Mouse (Mus musculus) intestine, postnatal 0 days (tissue): ENCODE data around the gene Gm42742. TPM values are rescaled to one million over a fixed set of nuclear protein-coding genes. Genes with fewer than 3 reads are reported as not detected.

Experiments
- ATAC-seq: fragments of 200-750 bp; cut with Nextera tagmentation; 2 replicates; pipeline ENCODE4 v1.8.0; 2017; ENCODE audit warnings: mild to moderate bottlenecking, moderate TSS enrichment, moderate library complexity
- H3K27ac ChIP-seq: fragments of 300-500 bp; sonication (generic); 2 replicates; pipeline ENCODE4 v1.5.1; 2014; ENCODE audit warnings: mild to moderate bottlenecking, low read depth, low read length, moderate library complexity
- H3K27me3 ChIP-seq: fragments of 300-500 bp; sonication (generic); replicated peaks from 2 replicates; pipeline ENCODE4 v1.6.1; 2014; ENCODE audit warnings: low read length, mixed read lengths; ENCODE audit not compliant: control insufficient read depth, insufficient read depth
- H3K36me3 ChIP-seq: fragments of 300-500 bp; sonication (generic); 2 replicates; pipeline ENCODE4 v1.6.1; 2014; ENCODE audit warnings: mild to moderate bottlenecking, moderate library complexity; ENCODE audit not compliant: control insufficient read depth, insufficient read depth
- H3K4me1 ChIP-seq: fragments of 300-500 bp; sonication (generic); replicated peaks from 2 replicates; pipeline ENCODE4 v1.6.1; 2014; ENCODE audit warnings: antibody characterized with exemption, low read length, mixed read lengths; ENCODE audit not compliant: control insufficient read depth, insufficient read depth
- H3K4me2 ChIP-seq: fragments of 300-500 bp; sonication (generic); replicated peaks from 2 replicates; pipeline ENCODE4 v1.6.1; 2014; ENCODE audit warnings: low read depth, mild to moderate bottlenecking, moderate library complexity
- H3K4me3 ChIP-seq: fragments of 300-500 bp; sonication (generic); 2 replicates; pipeline ENCODE4 v1.5.1; 2014; ENCODE audit warnings: low read depth, low read length
- H3K9ac ChIP-seq: fragments of 300-500 bp; sonication (generic); 2 replicates; pipeline ENCODE4 v1.6.1; 2014; ENCODE audit warnings: mild to moderate bottlenecking, low read depth, low read length
- H3K9me3 ChIP-seq: fragments of 300-500 bp; sonication (generic); 2 replicates; pipeline ENCODE4 v1.6.1; 2016; ENCODE audit warnings: mixed run types; ENCODE audit not compliant: control insufficient read depth
- CTCF ChIP-seq: sonication (generic); IDR thresholded peaks from 2 replicates; pipeline ENCODE4 v1.5.1; 2016; ENCODE audit warnings: low read depth, mild to moderate bottlenecking, control low read depth, antibody characterized with exemption, moderate library complexity
- WGBS: fragments of 180-500 bp; shearing (Covaris S2); extraction: QIAGEN DNeasy Blood & Tissue Kit; methylation state at CpG from one replicate; pipeline ENCODE4 v1.1.7; 2014; 5-methylcytosine and 5-hydroxymethylcytosine counted together
- polyA plus RNA-seq: library from polyadenylated mRNA; unstranded; fragments of >200 nt; fragmentation: Nextera tagmentation; extraction: Ambion mirVana; gene quantifications from 2 replicates; pipeline ENCODE4 v1.2.1, GENCODE M21; 2015

The Gm42742 gene
- polyA plus RNA-seq, 1 experiment from 2014 or later = 15.7 TPM

DNA sequence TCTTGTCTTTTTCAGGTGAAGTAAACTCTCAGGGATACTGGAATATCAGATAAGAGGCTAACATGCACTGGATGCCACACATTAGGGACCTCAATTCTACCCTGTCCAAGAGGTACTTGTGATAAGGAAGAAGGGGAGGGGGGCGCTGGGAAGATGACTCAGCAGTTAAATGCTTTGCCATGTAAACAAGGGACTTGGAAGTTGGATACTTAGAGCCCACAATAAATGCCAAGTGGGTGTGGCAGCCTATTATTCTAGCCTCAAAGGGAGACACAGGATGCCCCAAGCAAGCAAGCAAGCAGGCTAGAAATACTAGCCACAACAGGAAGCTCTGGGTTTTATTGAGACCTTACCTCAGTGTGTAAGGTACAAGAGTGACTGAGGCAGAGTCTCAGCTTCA, 10.3 kb upstream of the Gm42742 start:
- WGBS = 70% methylated on average over 1 of the region's 1 CpGs
- Histone ChIP-seq H3K4me1 (peaks cover 4% of the 10 kb centered on the region; the same call in 1 of the 2 replicates), H3K36me3 (peaks cover 48% of the 10 kb centered on the region), H3K9me3 (no peaks in the 10 kb centered on the region), H3K9ac (no peak overlapping the region), H3K27ac (no peak overlapping the region), H3K4me3 (no peak overlapping the region), H3K27me3 (no peaks in the 10 kb centered on the region), H3K4me2 (no peak overlapping the region)
- TF ChIP-seq CTCF = no peak
- ATAC-seq = no peak

DNA sequence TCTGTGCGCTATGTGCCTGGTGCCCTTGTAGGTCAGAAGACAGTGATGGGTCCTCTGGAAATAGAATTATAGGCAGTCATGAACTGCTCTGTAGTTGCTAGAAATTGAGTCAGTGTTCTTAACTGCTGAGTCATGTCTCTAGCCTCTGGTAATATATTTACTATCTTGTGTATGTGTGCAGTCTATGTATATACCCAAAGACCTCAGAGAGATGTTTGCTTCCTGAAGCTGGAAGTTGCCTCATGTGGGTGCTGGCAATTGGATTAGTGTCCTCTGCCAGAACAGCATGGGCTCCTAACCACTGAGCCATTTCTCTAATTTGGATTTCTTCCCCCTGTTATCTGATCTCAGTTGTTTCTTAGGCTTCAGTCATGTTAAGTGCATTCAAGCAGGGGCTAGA, 9.3 kb upstream of the Gm42742 start:
- peaks cover 40% of the 10 kb centered on the region for H3K36me3 ChIP-seq
- 97% methylated on average over 1 of the region's 1 CpGs for WGBS
- H3K4me2 ChIP-seq = no peak overlapping the region

GRCm38 (mm10) chr7:127027885-127028284, 7.0 kb upstream of the Gm42742 start:
- Histone ChIP-seq H3K9ac (peak overlapping the region; percentile 55), H3K9me3 (no peaks in the 10 kb centered on the region), H3K27ac (peak overlapping the region; percentile 96), H3K4me2 (peak overlapping the region; percentile 90), H3K27me3 (no peaks in the 10 kb centered on the region), H3K4me3 (peak overlapping the region; percentile 79), H3K4me1 (peaks cover 6% of the 10 kb centered on the region; the same call in 1 of the 2 replicates), H3K36me3 (peaks cover 45% of the 10 kb centered on the region)
- TF ChIP-seq CTCF = no peak
- ATAC-seq = no peak
- 44% methylated on average over 8 of the region's 8 CpGs for WGBS

More for the DNA sequence above, 9.3 kb upstream of the Gm42742 start:
- no peak overlapping the region; the same call in 1 of the 2 replicates for H3K27ac ChIP-seq
- ATAC-seq = no peak
- no peaks in the 10 kb centered on the region for H3K9me3 ChIP-seq
- no peaks in the 10 kb centered on the region for H3K27me3 ChIP-seq
- TF ChIP-seq CTCF = no peak
- no peak overlapping the region for H3K4me3 ChIP-seq
- no peak overlapping the region for H3K9ac ChIP-seq
- H3K4me1 ChIP-seq = peaks cover 4% of the 10 kb centered on the region; the same call in 1 of the 2 replicates

- peak; percentile 85 for ATAC-seq
- Histone ChIP-seq H3K4me3 (peak within 1 kb of the TSS; percentile 79), H3K9ac (peak within 1 kb of the TSS; percentile 78), H3K27me3 (no peaks in the 10 kb centered on the region), H3K9me3 (no peaks in the 10 kb centered on the region), H3K4me1 (peaks cover 6% of the 10 kb centered on the region; the same call in 1 of the 2 replicates), H3K27ac (peak within 1 kb of the TSS; percentile 96), H3K4me2 (peak within 1 kb of the TSS; percentile 90), H3K36me3 (peaks cover 45% of the 10 kb centered on the region)
- TF ChIP-seq CTCF = no peak
- WGBS = under 1% methylated on average over 51 of the region's 63 CpGs
These were observed 6.3 kb upstream of the Gm42742 start, which contains the start of gene Maz for GRCm38 (mm10) chr7:127026984-127027726. Maz (minus strand) TSS chr7:127027037.

- Histone ChIP-seq H3K4me2 (peak overlapping the region; percentile 90), H3K9me3 (no peaks in the 10 kb centered on the region), H3K27ac (peak overlapping the region; percentile 96), H3K4me3 (peak overlapping the region; percentile 79), H3K27me3 (no peaks in the 10 kb centered on the region), H3K9ac (peak overlapping the region; percentile 78), H3K4me1 (peaks cover 10% of the 10 kb centered on the region; the same call in 1 of the 2 replicates), H3K36me3 (peaks cover 41% of the 10 kb centered on the region)
- 0% methylated on average over 5 of the region's 48 CpGs for WGBS
- TF ChIP-seq CTCF = no peak
- ATAC-seq = peak; percentile 34
These were observed 5.7 kb upstream of the Gm42742 start for GRCm38 (mm10) chr7:127026616-127026983.

GRCm38 (mm10) chr7:127026161-127026600, 5.3 kb upstream of the Gm42742 start:
- Histone ChIP-seq H3K27ac (peak overlapping the region; percentile 96), H3K4me3 (peak overlapping the region; percentile 79), H3K27me3 (no peaks in the 10 kb centered on the region), H3K4me2 (peak overlapping the region; percentile 90), H3K9ac (peak overlapping the region; percentile 78), H3K36me3 (peaks cover 37% of the 10 kb centered on the region), H3K9me3 (no peaks in the 10 kb centered on the region), H3K4me1 (peaks cover 14% of the 10 kb centered on the region; the same call in 1 of the 2 replicates)
- TF ChIP-seq CTCF = no peak
- under 1% methylated on average over 36 of the region's 48 CpGs for WGBS
- peak; percentile 47 for ATAC-seq
